Mouse (Mus musculus): ENCODE measurements at regions not wholly inside any gene's neighbourhood (a gene's known extent, or its start where the extent isn't known, plus 50 kb on each side); places are given as distances from the start of the nearest gene placed in this dataset.

- DNase-seq, result no peak
Measured at GRCm38 (mm10) chr1:57573829-57574228, 166.9 kb upstream of the Tyw5 start.

GRCm38 (mm10) chr1:57574530-57574929 is 167.6 kb upstream of the Tyw5 start:
- no peak for DNase-seq

GRCm38 (mm10) chr1:57576066-57576753 is 169.3 kb upstream of the Tyw5 start:
- no peak for DNase-seq

GRCm38 (mm10) chr1:57579086-57579485 is 172.2 kb upstream of the Tyw5 start:
- no peak for DNase-seq

- DNase-seq, result no peak
Measured at GRCm38 (mm10) chr1:57593707-57594589, 180.0 kb upstream of the Spats2l start.

- no peak for DNase-seq
Measured at GRCm38 (mm10) chr1:57594815-57595214, 179.1 kb upstream of the Spats2l start.

GRCm38 (mm10) chr1:57600951-57601350 is 173.0 kb upstream of the Spats2l start:
- no peak for DNase-seq

GRCm38 (mm10) chr1:57605525-57605924 is 168.4 kb upstream of the Spats2l start:
- no peak for DNase-seq

GRCm38 (mm10) chr1:57606060-57606683 is 167.8 kb upstream of the Spats2l start:
- no peak for DNase-seq

- DNase-seq, result no peak
Measured at GRCm38 (mm10) chr1:57607026-57607425, 166.9 kb upstream of the Spats2l start.

GRCm38 (mm10) chr1:57607626-57608422 is 166.1 kb upstream of the Spats2l start:
- no peak for DNase-seq

GRCm38 (mm10) chr1:57608423-57608679 is 165.6 kb upstream of the Spats2l start:
- DNase-seq, result no peak

GRCm38 (mm10) chr1:57609307-57609706 is 164.7 kb upstream of the Spats2l start:
- no peak for DNase-seq

- DNase-seq, result no peak
Measured at GRCm38 (mm10) chr1:57612171-57612570, 161.8 kb upstream of the Spats2l start.

- DNase-seq, result no peak
Measured at GRCm38 (mm10) chr1:57612931-57613804, 160.8 kb upstream of the Spats2l start.

- peak in 1 of 2 experiments; percentile 5 for DNase-seq
Measured at GRCm38 (mm10) chr1:57615155-57615554, 158.8 kb upstream of the Spats2l start.

- DNase-seq, result no peak
Measured at GRCm38 (mm10) chr1:57617316-57617715, 156.6 kb upstream of the Spats2l start.

- DNase-seq, result no peak
Measured at GRCm38 (mm10) chr1:57622561-57622960, 151.4 kb upstream of the Spats2l start.

- DNase-seq, result no peak
Measured at GRCm38 (mm10) chr1:57633986-57634385, 140.0 kb upstream of the Spats2l start.

GRCm38 (mm10) chr1:57642131-57642530 is 131.8 kb upstream of the Spats2l start:
- DNase-seq, result no peak

GRCm38 (mm10) chr1:57643466-57644097 is 130.4 kb upstream of the Spats2l start:
- DNase-seq, result no peak
